Mouse (Mus musculus) limb, embryonic 15.5 days (tissue): ENCODE measurements at regions not wholly inside any gene's neighbourhood (a gene's known extent, or its start where the extent isn't known, plus 50 kb on each side); places are given as distances from the start of the nearest gene placed in this dataset.

Experiments
- ATAC-seq: fragments of 200-750 bp; cut with Nextera tagmentation; 2 replicates; pipeline ENCODE4 v1.8.0; 2017; ENCODE audit warnings: low read depth, moderate TSS enrichment; ENCODE audit not compliant: insufficient number of reproducible peaks, low FRiP score, low TSS enrichment
- H3K27ac ChIP-seq: fragments of 300-500 bp; sonication (generic); 2 replicates; pipeline ENCODE4 v1.5.1; 2015; ENCODE audit warnings: moderate library complexity, mild to moderate bottlenecking, inconsistent platforms
- H3K27me3 ChIP-seq: fragments of 300-500 bp; sonication (generic); 2 replicates; pipeline ENCODE4 v1.6.1; 2015; ENCODE audit warnings: inconsistent platforms
- H3K36me3 ChIP-seq: fragments of 300-500 bp; sonication (generic); 2 replicates; pipeline ENCODE4 v1.6.1; 2015; ENCODE audit warnings: inconsistent platforms
- H3K4me1 ChIP-seq: fragments of 300-500 bp; sonication (generic); 2 replicates; pipeline ENCODE4 v1.6.1; 2015; ENCODE audit warnings: inconsistent platforms
- H3K4me2 ChIP-seq: fragments of 300-500 bp; sonication (generic); 2 replicates; pipeline ENCODE4 v1.6.1; 2015; ENCODE audit warnings: mild to moderate bottlenecking, inconsistent platforms
- H3K4me3 ChIP-seq: fragments of 300-500 bp; sonication (generic); 2 replicates; pipeline ENCODE4 v1.5.1; 2015; ENCODE audit warnings: mild to moderate bottlenecking, inconsistent platforms
- H3K9ac ChIP-seq: fragments of 300-500 bp; sonication (generic); 2 replicates; pipeline ENCODE4 v1.6.1; 2015; ENCODE audit warnings: inconsistent platforms
- H3K9me3 ChIP-seq: fragments of 300-500 bp; sonication (generic); 2 replicates; pipeline ENCODE4 v1.6.1; 2016; ENCODE audit warnings: inconsistent platforms
- WGBS: fragments of 180-500 bp; shearing (Covaris S2); methylation state at CpG from one replicate; pipeline ENCODE4 v1.1.7; 2015; 5-methylcytosine and 5-hydroxymethylcytosine counted together

DNA sequence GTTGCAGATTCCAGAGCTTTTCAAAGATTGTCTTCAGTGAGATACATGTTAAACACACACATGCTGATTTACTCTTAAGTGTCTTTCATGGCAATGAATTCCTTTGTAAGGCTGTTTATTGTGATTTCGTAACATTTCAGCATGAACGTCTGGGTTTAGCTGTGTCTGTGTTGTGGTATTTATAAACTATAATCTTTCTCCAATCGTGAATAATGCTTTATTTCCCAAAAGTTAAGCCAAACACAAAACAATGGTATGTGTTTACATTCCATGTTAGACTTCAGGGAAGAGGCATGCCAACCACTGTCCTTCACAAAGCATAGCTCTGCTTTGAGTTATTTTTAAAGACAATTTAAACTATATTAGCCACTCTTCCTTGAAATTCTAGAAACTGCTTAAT lies 87.5 kb upstream of the Ankrd50 start:
- no peak overlapping the region for H3K27ac ChIP-seq
- H3K9ac ChIP-seq, result no peak overlapping the region
- WGBS, result 57% methylated on average over 3 of the region's 3 CpGs
- H3K4me1 ChIP-seq, result no peaks in the 10 kb centered on the region
- no peaks in the 10 kb centered on the region for H3K36me3 ChIP-seq
- H3K4me3 ChIP-seq, result no peak overlapping the region
- no peak overlapping the region for H3K4me2 ChIP-seq
- H3K9me3 ChIP-seq, result no peaks in the 10 kb centered on the region
- no peak for ATAC-seq
- no peaks in the 10 kb centered on the region for H3K27me3 ChIP-seq

DNA sequence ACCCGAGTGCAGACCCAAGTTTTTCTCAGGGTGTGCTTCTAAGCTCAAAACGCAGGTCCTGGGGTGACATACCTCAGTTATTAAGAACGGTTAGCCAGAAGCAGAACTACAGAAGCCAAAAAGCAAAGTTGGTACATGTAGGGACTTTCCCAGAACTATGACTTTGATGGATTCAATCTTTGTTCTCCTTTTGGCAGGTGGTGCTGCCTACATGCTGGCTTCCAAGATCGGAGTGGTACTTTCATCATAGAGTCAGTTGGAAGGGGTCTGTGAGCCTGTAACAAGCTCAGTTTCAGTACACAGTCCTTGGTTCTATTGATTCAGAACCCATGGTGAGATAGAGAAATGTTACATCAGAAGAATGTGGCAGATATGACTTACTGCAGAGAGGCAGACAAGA lies 86.6 kb upstream of the Ankrd50 start:
- Histone ChIP-seq H3K9ac (no peak overlapping the region), H3K4me3 (no peak overlapping the region), H3K9me3 (no peaks in the 10 kb centered on the region), H3K4me1 (no peaks in the 10 kb centered on the region), H3K36me3 (no peaks in the 10 kb centered on the region), H3K27me3 (no peaks in the 10 kb centered on the region), H3K4me2 (no peak overlapping the region), H3K27ac (no peak overlapping the region)
- WGBS, result 80% methylated on average over 4 of the region's 4 CpGs
- ATAC-seq, result no peak

DNA sequence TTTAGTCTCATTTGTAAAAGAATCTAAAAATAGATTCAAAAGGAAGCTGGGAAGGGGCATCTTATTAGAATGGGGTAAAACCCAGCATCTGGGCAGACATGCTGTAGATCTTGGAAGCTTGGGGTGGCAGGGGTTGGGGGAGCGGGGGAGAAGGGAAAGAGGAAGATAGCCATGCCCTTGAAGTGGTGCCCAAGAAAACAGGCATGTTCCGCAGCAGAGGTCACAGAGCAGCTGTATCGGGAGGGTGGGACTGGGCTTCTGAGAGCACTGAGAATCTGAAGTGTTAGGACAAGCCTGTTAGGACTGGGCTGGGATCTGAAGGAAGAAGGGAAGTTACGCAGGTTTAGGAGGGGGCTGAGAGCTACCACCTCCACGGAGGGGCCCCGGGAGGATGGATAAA lies 84.4 kb upstream of the Ankrd50 start:
- Histone ChIP-seq H3K4me1 (no peaks in the 10 kb centered on the region), H3K4me2 (no peak overlapping the region), H3K27me3 (no peaks in the 10 kb centered on the region), H3K4me3 (no peak overlapping the region), H3K9ac (no peak overlapping the region), H3K27ac (no peak overlapping the region), H3K36me3 (no peaks in the 10 kb centered on the region), H3K9me3 (no peaks in the 10 kb centered on the region)
- ATAC-seq, result no peak
- WGBS, result 57% methylated on average over 6 of the region's 6 CpGs

DNA sequence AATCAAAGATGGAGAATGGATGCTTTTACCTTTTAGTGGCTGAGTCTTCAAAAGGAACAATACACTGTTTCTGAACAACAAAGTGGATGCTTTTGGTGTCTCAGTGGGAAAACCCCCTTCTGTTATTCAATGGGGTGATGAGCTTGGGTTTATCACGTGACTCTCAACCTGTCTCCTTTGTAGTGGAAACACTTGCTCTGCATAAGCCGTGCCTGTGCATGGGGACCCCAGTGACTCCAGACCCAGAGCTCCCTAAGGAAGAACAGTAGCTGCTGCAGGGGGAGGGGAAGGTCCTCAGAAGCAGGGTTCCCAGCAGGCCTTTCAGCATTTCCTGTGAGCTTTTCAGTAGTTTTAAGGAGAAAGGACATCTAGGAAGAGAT lies 83.9 kb upstream of the Ankrd50 start:
- Histone ChIP-seq H3K4me3 (no peak overlapping the region), H3K27me3 (no peaks in the 10 kb centered on the region), H3K27ac (no peak overlapping the region), H3K4me1 (no peaks in the 10 kb centered on the region), H3K9ac (no peak overlapping the region), H3K4me2 (no peak overlapping the region), H3K36me3 (no peaks in the 10 kb centered on the region), H3K9me3 (no peaks in the 10 kb centered on the region)
- 35% methylated on average over 2 of the region's 2 CpGs for WGBS
- no peak for ATAC-seq

DNA sequence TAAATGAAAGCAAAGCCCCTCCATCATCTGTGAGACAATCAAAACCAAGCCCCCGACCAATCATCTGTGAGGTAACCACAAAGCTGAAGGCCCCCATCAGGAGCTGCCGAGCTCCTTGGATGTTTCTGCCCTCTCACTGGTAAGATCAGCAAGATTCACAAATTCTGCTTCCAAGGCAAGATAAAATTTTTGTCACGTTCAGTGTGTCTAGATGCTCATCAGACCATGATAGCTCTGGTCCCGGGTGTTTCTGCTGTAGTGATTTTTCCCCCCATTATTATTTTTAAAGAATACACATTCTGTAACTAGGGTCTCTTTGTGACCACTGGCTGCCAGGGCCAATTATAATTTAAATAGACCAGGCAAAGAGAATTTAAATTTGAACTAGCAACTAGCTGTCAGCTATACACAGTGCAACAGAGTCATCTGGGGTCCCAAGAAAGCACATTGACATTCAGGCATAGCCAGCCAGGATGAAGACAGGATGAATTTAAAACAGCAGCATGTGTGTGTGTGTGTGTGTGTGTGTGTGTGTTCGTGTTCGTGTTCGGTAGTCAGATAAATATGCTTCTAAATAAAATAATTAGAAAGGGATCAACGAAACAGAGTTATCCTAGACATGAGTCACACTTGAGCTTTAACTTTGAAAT lies 83.4 kb upstream of the Ankrd50 start:
- Histone ChIP-seq H3K4me1 (no peaks in the 10 kb centered on the region), H3K27ac (no peak overlapping the region), H3K36me3 (no peaks in the 10 kb centered on the region), H3K27me3 (no peaks in the 10 kb centered on the region), H3K9ac (no peak overlapping the region), H3K9me3 (no peaks in the 10 kb centered on the region), H3K4me3 (no peak overlapping the region), H3K4me2 (no peak overlapping the region)
- ATAC-seq, result no peak
- WGBS, result 67% methylated on average over 8 of the region's 8 CpGs

DNA sequence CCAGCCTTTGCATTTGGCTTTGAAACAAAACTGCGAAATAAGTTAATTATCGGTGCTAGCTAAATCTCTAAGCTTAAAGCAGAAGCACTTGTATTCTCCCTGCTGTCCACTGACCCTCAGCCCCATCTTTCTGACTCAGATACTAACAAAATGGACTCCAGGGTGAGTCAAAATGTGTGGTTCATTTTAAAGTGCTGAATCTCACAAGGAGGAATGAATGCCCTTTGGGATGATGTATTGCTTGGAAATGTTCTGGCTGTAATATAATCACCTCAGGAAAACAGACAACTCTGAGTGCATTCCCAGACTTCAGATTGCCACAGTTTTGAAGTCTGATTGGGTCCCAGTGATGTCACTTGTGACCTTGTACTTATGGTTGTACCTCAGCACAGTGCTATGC lies 81.9 kb upstream of the Ankrd50 start:
- H3K4me3 ChIP-seq, result no peak overlapping the region
- no peak overlapping the region for H3K27ac ChIP-seq
- no peak for ATAC-seq

DNA sequence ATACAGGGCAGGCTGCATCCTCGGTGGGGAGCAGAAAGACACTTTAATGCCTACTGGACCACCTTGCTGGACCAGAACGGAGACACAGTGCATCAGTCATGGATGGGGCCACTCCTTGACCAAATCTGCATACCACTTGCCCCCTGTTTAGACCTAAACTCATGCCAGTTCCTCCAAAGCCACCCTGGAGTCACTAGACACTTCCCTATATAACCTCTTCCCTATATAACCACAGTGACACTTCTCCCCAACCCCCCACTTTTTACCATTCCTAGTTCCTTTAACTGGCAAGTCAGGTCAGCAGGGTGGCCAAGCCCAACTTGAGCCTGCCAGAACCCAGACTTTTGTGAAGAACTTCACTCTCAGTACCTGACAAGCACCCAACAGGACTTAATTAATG lies 80.2 kb upstream of the Ankrd50 start:
- H3K4me1 ChIP-seq, result no peaks in the 10 kb centered on the region
- no peaks in the 10 kb centered on the region for H3K36me3 ChIP-seq
- no peak overlapping the region for H3K4me3 ChIP-seq
- H3K4me2 ChIP-seq, result no peak overlapping the region
- 37% methylated on average over 2 of the region's 2 CpGs for WGBS
- no peak overlapping the region for H3K9ac ChIP-seq
- H3K27ac ChIP-seq, result no peak overlapping the region
- H3K9me3 ChIP-seq, result no peaks in the 10 kb centered on the region
- ATAC-seq, result no peak
- no peaks in the 10 kb centered on the region for H3K27me3 ChIP-seq

More for the DNA sequence above, 81.9 kb upstream of the Ankrd50 start:
- H3K9ac ChIP-seq, result no peak overlapping the region
- no peaks in the 10 kb centered on the region for H3K4me1 ChIP-seq
- H3K27me3 ChIP-seq, result no peaks in the 10 kb centered on the region
- no peaks in the 10 kb centered on the region for H3K9me3 ChIP-seq
- H3K4me2 ChIP-seq, result no peak overlapping the region
- 89% methylated on average over 2 of the region's 2 CpGs for WGBS
- no peaks in the 10 kb centered on the region for H3K36me3 ChIP-seq

DNA sequence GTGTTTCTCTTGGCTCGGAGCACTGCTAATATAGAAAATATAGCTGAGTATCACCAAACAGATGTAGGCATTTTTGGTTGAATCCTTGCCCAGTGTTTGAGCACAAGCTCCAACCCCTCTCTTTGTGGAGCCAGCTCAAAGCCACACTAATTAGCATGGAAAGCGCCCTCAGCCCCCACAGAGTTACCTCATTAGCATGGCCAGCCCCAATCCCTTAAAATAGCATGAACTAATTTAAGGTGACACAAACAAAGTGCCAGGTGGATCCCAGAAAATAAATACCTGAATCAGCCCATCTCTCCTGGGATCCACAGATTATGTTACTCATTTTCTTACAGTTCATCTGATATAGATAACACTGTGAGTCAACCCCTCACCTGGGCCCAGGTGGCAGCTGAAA lies 79.7 kb upstream of the Ankrd50 start:
- ATAC-seq, result no peak
- no peak overlapping the region for H3K27ac ChIP-seq
- no peaks in the 10 kb centered on the region for H3K27me3 ChIP-seq
- no peak overlapping the region for H3K4me3 ChIP-seq
- 25% methylated on average over 2 of the region's 2 CpGs for WGBS
- H3K36me3 ChIP-seq, result no peaks in the 10 kb centered on the region
- H3K9ac ChIP-seq, result no peak overlapping the region
- no peak overlapping the region for H3K4me2 ChIP-seq
- H3K4me1 ChIP-seq, result no peaks in the 10 kb centered on the region
- H3K9me3 ChIP-seq, result no peaks in the 10 kb centered on the region

DNA sequence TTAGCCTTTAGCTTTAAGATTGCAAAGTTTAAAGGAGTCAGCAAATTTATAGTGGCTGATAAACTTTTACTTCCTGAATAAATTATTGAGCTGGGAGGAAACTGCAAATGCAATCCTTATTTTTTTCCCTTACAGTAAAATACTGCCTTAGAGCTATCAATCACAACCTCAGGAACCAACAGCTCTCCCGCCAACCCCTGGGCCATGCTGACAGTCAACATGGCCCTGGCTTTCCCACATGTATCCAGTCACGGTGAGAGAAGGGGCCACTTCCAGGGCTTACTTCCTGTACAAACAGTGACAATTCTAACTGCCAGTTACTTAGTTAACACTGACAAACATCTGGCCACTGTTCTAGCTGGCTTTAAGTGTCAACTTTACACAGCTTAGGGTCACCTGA lies 76.5 kb upstream of the Ankrd50 start:
- H3K9ac ChIP-seq, result no peak overlapping the region
- no peaks in the 10 kb centered on the region for H3K27me3 ChIP-seq
- H3K27ac ChIP-seq, result no peak overlapping the region
- no peaks in the 10 kb centered on the region for H3K9me3 ChIP-seq
- no peak for ATAC-seq
- H3K36me3 ChIP-seq, result no peaks in the 10 kb centered on the region
- no peak overlapping the region for H3K4me2 ChIP-seq
- 38% methylated on average over 2 of the region's 2 CpGs for WGBS
- H3K4me3 ChIP-seq, result no peak overlapping the region
- H3K4me1 ChIP-seq, result no peaks in the 10 kb centered on the region

DNA sequence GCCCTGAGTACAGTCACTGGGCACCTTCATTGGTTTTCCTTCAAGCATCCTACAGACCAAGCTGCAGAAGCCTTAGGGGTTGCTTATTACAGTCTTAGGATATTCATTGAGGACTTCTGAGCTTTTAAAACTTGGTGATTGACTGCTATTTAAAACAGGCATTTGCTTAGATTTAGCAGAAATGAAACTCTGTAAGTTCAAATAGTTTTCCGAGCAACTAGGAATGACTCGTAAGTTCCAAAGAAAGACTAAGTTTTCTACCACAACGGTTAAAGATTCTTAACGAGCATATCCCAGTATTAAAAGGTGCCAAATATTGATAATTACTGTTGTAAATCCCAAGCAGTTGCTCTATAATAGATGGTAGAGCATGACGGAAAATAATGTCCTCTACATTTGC lies 71.3 kb upstream of the Ankrd50 start:
- no peak for ATAC-seq
- H3K9me3 ChIP-seq, result no peaks in the 10 kb centered on the region
- H3K4me3 ChIP-seq, result no peak overlapping the region
- H3K27me3 ChIP-seq, result no peaks in the 10 kb centered on the region
- 75% methylated on average over 5 of the region's 5 CpGs for WGBS
- no peaks in the 10 kb centered on the region for H3K36me3 ChIP-seq
- no peak overlapping the region for H3K9ac ChIP-seq
- no peaks in the 10 kb centered on the region for H3K4me1 ChIP-seq
- H3K27ac ChIP-seq, result no peak overlapping the region
- no peak overlapping the region for H3K4me2 ChIP-seq

DNA sequence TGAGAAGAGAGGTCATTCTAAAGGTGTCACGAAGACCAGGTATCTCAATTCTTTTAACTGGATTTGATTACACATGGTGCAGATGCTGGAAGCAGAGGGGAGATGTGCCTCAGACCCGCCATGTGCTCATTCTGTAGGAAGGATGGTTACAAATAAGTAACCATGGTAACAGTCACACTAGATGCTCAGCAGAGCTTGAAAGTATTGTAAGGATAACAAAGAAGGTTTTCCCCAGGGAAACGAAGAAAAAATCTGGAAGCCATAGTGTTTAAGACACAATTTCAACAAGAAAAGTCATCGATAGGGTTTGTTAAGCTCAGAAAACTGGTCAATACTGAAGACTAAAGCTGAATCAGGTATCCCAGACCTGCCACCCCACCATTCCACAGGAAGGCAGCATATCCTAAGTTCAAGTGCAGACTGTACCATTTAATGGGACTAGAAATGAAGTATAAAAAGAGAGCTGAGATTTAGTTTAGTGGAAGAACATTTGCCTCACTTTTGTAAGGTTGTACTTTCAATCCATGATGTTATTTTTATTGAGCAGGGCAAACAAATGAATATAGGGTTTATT lies 68.9 kb upstream of the Ankrd50 start:
- H3K4me2 ChIP-seq, result no peak overlapping the region
- no peaks in the 10 kb centered on the region for H3K27me3 ChIP-seq
- no peak overlapping the region for H3K4me3 ChIP-seq
- no peaks in the 10 kb centered on the region for H3K36me3 ChIP-seq
- H3K9ac ChIP-seq, result no peak overlapping the region
- H3K4me1 ChIP-seq, result no peaks in the 10 kb centered on the region
- no peaks in the 10 kb centered on the region for H3K9me3 ChIP-seq
- no peak for ATAC-seq
- H3K27ac ChIP-seq, result no peak overlapping the region
- 83% methylated on average over 4 of the region's 4 CpGs for WGBS

DNA sequence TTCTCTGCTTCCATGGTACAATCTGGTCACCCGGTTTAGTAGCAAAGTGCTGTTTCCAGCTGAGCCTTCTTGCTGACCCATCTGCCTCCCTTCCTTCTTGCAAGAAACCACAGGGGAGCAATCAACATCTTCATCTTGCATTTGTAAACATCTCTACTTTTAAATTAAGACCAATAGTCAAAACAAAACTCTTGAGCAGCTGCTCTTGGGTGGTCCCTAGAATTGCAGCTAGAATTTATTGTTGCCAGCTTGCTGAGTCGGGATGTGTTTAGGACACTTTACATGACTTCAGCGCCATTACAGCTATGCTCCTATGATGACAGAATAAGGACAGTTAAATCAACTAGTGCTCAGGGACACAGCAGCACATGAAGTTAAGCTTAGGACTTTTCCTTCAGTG lies 62.4 kb upstream of the Ankrd50 start:
- no peak for ATAC-seq
- Histone ChIP-seq H3K4me2 (no peak overlapping the region), H3K27ac (no peak overlapping the region), H3K27me3 (no peaks in the 10 kb centered on the region), H3K9me3 (no peaks in the 10 kb centered on the region), H3K36me3 (no peaks in the 10 kb centered on the region), H3K4me1 (no peaks in the 10 kb centered on the region), H3K4me3 (no peak overlapping the region), H3K9ac (no peak overlapping the region)
- 61% methylated on average over 3 of the region's 3 CpGs for WGBS

DNA sequence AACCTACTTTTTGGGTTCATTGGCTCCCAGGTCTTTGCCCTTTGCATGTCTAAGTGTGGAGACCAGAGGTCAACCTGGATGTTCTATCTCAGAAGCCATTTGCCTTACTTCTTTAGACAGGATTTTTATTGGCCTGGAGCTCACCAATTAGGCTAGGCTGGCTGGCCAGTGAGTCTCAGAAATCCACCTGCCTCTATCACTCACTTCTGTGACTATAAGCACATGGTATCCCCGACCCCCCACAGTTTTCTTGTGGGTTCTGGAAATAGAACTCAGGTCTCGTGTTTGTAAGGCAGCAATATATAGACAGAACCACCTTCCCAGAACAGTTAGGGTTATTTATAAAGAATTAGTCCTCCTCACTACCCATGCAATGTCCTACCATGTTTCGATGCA lies 60.9 kb upstream of the Ankrd50 start:
- WGBS, result 71% methylated on average over 3 of the region's 3 CpGs
- Histone ChIP-seq H3K9ac (no peak overlapping the region), H3K27ac (no peak overlapping the region), H3K36me3 (no peaks in the 10 kb centered on the region), H3K4me2 (no peak overlapping the region), H3K4me3 (no peak overlapping the region), H3K27me3 (no peaks in the 10 kb centered on the region), H3K4me1 (no peaks in the 10 kb centered on the region), H3K9me3 (no peaks in the 10 kb centered on the region)
- no peak for ATAC-seq
